Mouse (Mus musculus) limb, embryonic 11.5 days (tissue): ENCODE measurements around the gene Taf15. TPM values are rescaled to one million over a fixed set of nuclear protein-coding genes. Genes with fewer than 3 reads are reported as not detected.
A peak's percentile ranks its signal among the peaks of the same experiment; 100 is the strongest.

Source experiments
- ATAC-seq: fragments of 200-750 bp; cut with Nextera tagmentation; 2 replicates; pipeline ENCODE4 v1.8.0; 2017; ENCODE audit warnings: low read depth; ENCODE audit not compliant: insufficient number of reproducible peaks, low FRiP score, low TSS enrichment
- DNase-seq: peaks from one replicate; pipeline ENCODE4 v3.0.0-alpha.2; 2015; ENCODE audit warnings: low spot score
- H3K27ac ChIP-seq: fragments of 300-500 bp; sonication (generic); replicated peaks from 2 replicates; pipeline ENCODE4 v1.5.1; 2014; ENCODE audit warnings: low read depth, mild to moderate bottlenecking, low read length
- H3K27me3 ChIP-seq: fragments of 300-500 bp; sonication (generic); 2 replicates; pipeline ENCODE4 v1.6.1; 2014; ENCODE audit warnings: mild to moderate bottlenecking, low read length, mixed read lengths; ENCODE audit not compliant: control insufficient read depth, insufficient read depth
- H3K36me3 ChIP-seq: fragments of 300-500 bp; sonication (generic); 2 replicates; pipeline ENCODE4 v1.6.1; 2014; ENCODE audit warnings: mild to moderate bottlenecking, low read length, moderate library complexity, mixed read lengths; ENCODE audit not compliant: control insufficient read depth, insufficient read depth
- H3K4me1 ChIP-seq: fragments of 300-500 bp; sonication (generic); 2 replicates; pipeline ENCODE4 v1.6.1; 2014; ENCODE audit warnings: low read length, mixed read lengths; ENCODE audit not compliant: control insufficient read depth, insufficient read depth
- H3K4me2 ChIP-seq: fragments of 300-500 bp; sonication (generic); 2 replicates; pipeline ENCODE4 v1.6.1; 2014; ENCODE audit warnings: low read depth, mild to moderate bottlenecking, moderate library complexity; ENCODE audit not compliant: severe bottlenecking
- H3K4me3 ChIP-seq: fragments of 300-500 bp; sonication (generic); 2 replicates; pipeline ENCODE4 v1.5.1; 2014; ENCODE audit warnings: low read depth, low read length
- H3K9ac ChIP-seq: fragments of 300-500 bp; sonication (generic); 2 replicates; pipeline ENCODE4 v1.6.1; 2014; ENCODE audit warnings: mild to moderate bottlenecking, low read length
- H3K9me3 ChIP-seq: fragments of 300-500 bp; sonication (generic); 2 replicates; pipeline ENCODE4 v1.6.1; 2016; ENCODE audit warnings: low read length; ENCODE audit not compliant: control insufficient read depth
- WGBS: fragments of 180-500 bp; shearing (Covaris S2); extraction: QIAGEN DNeasy Blood & Tissue Kit; methylation state at CpG from one replicate; pipeline ENCODE4 v1.1.7; 2014; 5-methylcytosine and 5-hydroxymethylcytosine counted together
- polyA plus RNA-seq: library from polyadenylated mRNA; unstranded; fragments of >200 nt; fragmentation: Nextera tagmentation; extraction: Ambion mirVana; gene quantifications from 2 replicates; pipeline ENCODE4 v1.2.1, GENCODE M21; 2014

The Taf15 gene
- polyA plus RNA-seq, 1 experiment from 2014 or later: 13.3 TPM

- 84% methylated on average over 8 of the region's 8 CpGs for WGBS
- H3K9me3 ChIP-seq: no peaks in the 10 kb centered on the region
- no peak overlapping the region for H3K4me3 ChIP-seq
- no peak overlapping the region for H3K27ac ChIP-seq
- no peak overlapping the region for H3K9ac ChIP-seq
- no peak overlapping the region for H3K4me2 ChIP-seq
- ATAC-seq: no peak
- no peaks in the 10 kb centered on the region for H3K27me3 ChIP-seq
- no peak for DNase-seq
- no peaks in the 10 kb centered on the region for H3K36me3 ChIP-seq
- peaks cover 6% of the 10 kb centered on the region; the same call in 1 of the 2 replicates for H3K4me1 ChIP-seq
These were observed 61.3 kb downstream of the Taf15 start for GRCm38 (mm10) chr11:83534143-83534542.

GRCm38 (mm10) chr11:83534609-83535423, 61.9 kb downstream of the Taf15 start:
- no peaks in the 10 kb centered on the region for H3K9me3 ChIP-seq
- no peak overlapping the region for H3K9ac ChIP-seq
- H3K36me3 ChIP-seq: no peaks in the 10 kb centered on the region
- H3K4me1 ChIP-seq: peaks cover 6% of the 10 kb centered on the region; the same call in 1 of the 2 replicates
- H3K4me3 ChIP-seq: no peak overlapping the region
- ATAC-seq (peak; percentile 62; the same call in 1 of the 2 replicates), DNase-seq (peak; percentile 22)
- no peaks in the 10 kb centered on the region for H3K27me3 ChIP-seq
- no peak overlapping the region for H3K27ac ChIP-seq
- H3K4me2 ChIP-seq: no peak overlapping the region
- WGBS: 44% methylated on average over 13 of the region's 13 CpGs

GRCm38 (mm10) chr11:83536831-83537230, 63.9 kb downstream of the Taf15 start:
- DNase-seq: no peak
- Histone ChIP-seq H3K36me3 (no peaks in the 10 kb centered on the region), H3K4me1 (peaks cover 6% of the 10 kb centered on the region; the same call in 1 of the 2 replicates), H3K4me3 (no peak overlapping the region), H3K27ac (no peak overlapping the region), H3K4me2 (no peak overlapping the region), H3K27me3 (no peaks in the 10 kb centered on the region), H3K9me3 (no peaks in the 10 kb centered on the region), H3K9ac (no peak overlapping the region)
- WGBS: 72% methylated on average over 3 of the region's 3 CpGs
- no peak for ATAC-seq

GRCm38 (mm10) chr11:83538705-83539314, 65.9 kb downstream of the Taf15 start:
- no peaks in the 10 kb centered on the region for H3K36me3 ChIP-seq
- H3K4me1 ChIP-seq: peaks cover 6% of the 10 kb centered on the region; the same call in 1 of the 2 replicates
- H3K4me3 ChIP-seq: no peak overlapping the region
- DNase-seq: no peak
- no peak for ATAC-seq
- no peak overlapping the region for H3K27ac ChIP-seq
- H3K9ac ChIP-seq: no peak overlapping the region
- no peaks in the 10 kb centered on the region for H3K27me3 ChIP-seq
- WGBS: 86% methylated on average over 3 of the region's 3 CpGs
- H3K9me3 ChIP-seq: no peaks in the 10 kb centered on the region
- H3K4me2 ChIP-seq: no peak overlapping the region

GRCm38 (mm10) chr11:83540931-83541330, 68.0 kb downstream of the Taf15 start:
- WGBS: 88% methylated on average over 2 of the region's 2 CpGs
- Histone ChIP-seq H3K4me1 (no peaks in the 10 kb centered on the region), H3K4me2 (no peak overlapping the region), H3K9ac (no peak overlapping the region), H3K9me3 (no peaks in the 10 kb centered on the region), H3K36me3 (no peaks in the 10 kb centered on the region), H3K4me3 (no peak overlapping the region), H3K27me3 (no peaks in the 10 kb centered on the region), H3K27ac (no peak overlapping the region)
- ATAC-seq: no peak
- DNase-seq: no peak

- no peaks in the 10 kb centered on the region for H3K27me3 ChIP-seq
- ATAC-seq: no peak
- no peak overlapping the region for H3K4me3 ChIP-seq
- H3K4me2 ChIP-seq: no peak overlapping the region
- no peak for DNase-seq
- H3K4me1 ChIP-seq: no peaks in the 10 kb centered on the region
- WGBS: 91% methylated on average over 3 of the region's 3 CpGs
- no peak overlapping the region for H3K9ac ChIP-seq
- H3K27ac ChIP-seq: no peak overlapping the region
- H3K9me3 ChIP-seq: no peaks in the 10 kb centered on the region
- H3K36me3 ChIP-seq: no peaks in the 10 kb centered on the region
These were observed 68.5 kb downstream of the Taf15 start for GRCm38 (mm10) chr11:83541415-83541814.

GRCm38 (mm10) chr11:83544214-83544613, 71.3 kb downstream of the Taf15 start:
- H3K9me3 ChIP-seq: no peaks in the 10 kb centered on the region
- no peak overlapping the region for H3K4me2 ChIP-seq
- H3K27ac ChIP-seq: no peak overlapping the region
- no peak overlapping the region for H3K4me3 ChIP-seq
- no peak overlapping the region for H3K9ac ChIP-seq
- H3K27me3 ChIP-seq: no peaks in the 10 kb centered on the region
- H3K4me1 ChIP-seq: no peaks in the 10 kb centered on the region
- ATAC-seq (no peak), DNase-seq (no peak)
- no peaks in the 10 kb centered on the region for H3K36me3 ChIP-seq
- WGBS: 72% methylated on average over 3 of the region's 3 CpGs

- 91% methylated on average over 5 of the region's 5 CpGs for WGBS
- Histone ChIP-seq H3K9me3 (no peaks in the 10 kb centered on the region), H3K4me1 (no peaks in the 10 kb centered on the region), H3K36me3 (no peaks in the 10 kb centered on the region), H3K4me3 (no peak overlapping the region), H3K27ac (no peak overlapping the region), H3K9ac (no peak overlapping the region), H3K4me2 (no peak overlapping the region), H3K27me3 (no peaks in the 10 kb centered on the region)
- DNase-seq (no peak), ATAC-seq (no peak)
These were observed 77.3 kb downstream of the Taf15 start for GRCm38 (mm10) chr11:83550186-83550632.
